Mouse (Mus musculus): Measurements from ENCODE around the gene Stxbp5l. TPM values are rescaled to one million over a fixed set of nuclear protein-coding genes. Genes with fewer than 3 reads are reported as not detected.

The Stxbp5l gene
- total RNA-seq (2018; cell fraction: chromatin; rRNA removed): not detected
- total RNA-seq (2018; cell fraction: cytosol; rRNA removed): not detected
- total RNA-seq (2018; cell fraction: nucleus; rRNA removed): not detected
- not detected in 3 replicates for polyA plus RNA-seq (2018)

DNA sequence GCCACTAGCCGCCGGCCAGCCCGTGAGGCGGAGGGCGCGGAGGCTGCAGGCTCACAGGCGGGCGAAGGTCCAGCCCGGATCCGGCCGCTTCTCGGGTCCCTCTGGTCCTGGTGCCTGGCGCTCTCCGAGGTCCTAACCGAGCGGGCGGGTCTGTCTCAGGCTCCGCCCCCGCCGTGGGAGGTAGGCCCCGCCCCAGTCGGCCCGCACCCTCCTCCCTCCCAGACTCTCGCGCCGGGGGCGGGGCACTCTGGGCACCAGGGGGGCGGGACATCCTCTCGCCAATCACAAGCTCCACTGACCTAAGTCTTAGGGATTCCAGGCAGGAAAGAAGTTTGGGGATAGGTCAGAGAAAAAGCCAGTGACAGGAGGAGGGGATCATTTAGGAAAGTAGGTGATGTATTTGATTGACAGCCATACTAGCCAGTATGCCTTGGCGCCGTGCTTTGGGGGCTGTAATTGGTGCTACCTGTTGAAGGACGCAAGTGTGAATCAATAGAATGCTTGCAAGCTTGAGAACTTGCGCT is at the start of gene Stxbp5l:
Stxbp5l (minus strand) TSS at position 142 of the 524 bp plus-strand sequence.
- H3K4me3 ChIP-seq (ENCODE audit: inconsistent target): no peak within 1 kb of the TSS
- WGBS (ENCODE audit: missing documents): 3% methylated on average over 32 of the region's 33 CpGs

DNA sequence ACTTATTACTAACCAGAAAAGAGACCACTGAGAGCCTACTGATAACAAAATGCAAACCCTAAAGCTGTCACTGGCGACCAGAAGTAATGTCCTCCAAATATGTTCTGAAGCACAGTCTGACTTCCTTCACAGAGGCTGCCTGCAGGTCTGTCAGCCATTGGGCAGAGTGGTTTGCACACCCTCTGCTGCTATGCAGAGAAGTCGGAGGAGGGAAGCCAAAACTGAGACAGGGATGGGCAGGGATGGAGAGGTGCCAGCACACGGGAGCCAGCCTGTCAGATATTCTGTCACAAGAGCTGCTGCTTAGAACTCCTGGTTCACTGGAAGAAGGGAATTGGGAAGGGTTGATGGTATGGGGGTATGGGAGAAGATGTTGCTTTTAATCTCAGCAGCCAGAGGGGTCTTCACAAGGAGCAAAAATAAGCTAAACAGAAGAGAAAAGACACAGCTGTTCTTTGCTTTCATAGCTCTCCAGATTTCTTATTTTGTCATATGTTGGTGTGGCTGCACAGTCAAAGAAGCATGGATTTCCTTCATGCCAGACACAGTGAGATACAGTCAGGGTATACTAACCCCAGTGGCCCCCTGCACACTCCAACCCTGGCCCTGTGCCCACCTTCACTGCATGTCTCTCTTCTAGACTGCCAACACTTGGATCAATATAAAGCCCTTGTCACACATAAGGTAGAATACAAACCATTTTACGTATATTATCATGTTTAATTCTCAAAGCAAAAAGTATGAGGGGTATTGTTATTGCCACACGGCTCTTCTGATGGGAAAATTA is 48.8 kb upstream of the Stxbp5l start:
- Histone ChIP-seq H3K36me3 (ENCODE audit: inconsistent target) (no peaks in the 10 kb centered on the region), H3K79me2 (ENCODE audit: inconsistent target) (no peaks in the 10 kb centered on the region), H3K27ac (no peak overlapping the region), H3K4me3 (ENCODE audit: inconsistent target) (no peak overlapping the region)
- WGBS (ENCODE audit: missing documents): 74% methylated on average over 5 of the region's 5 CpGs

More for the DNA sequence above, at the start of gene Stxbp5l:
- Histone ChIP-seq H3K79me2 (ENCODE audit: inconsistent target) (no peaks in the 10 kb centered on the region), H3K27ac (no peak within 1 kb of the TSS), H3K36me3 (ENCODE audit: inconsistent target) (no peaks in the 10 kb centered on the region)

DNA sequence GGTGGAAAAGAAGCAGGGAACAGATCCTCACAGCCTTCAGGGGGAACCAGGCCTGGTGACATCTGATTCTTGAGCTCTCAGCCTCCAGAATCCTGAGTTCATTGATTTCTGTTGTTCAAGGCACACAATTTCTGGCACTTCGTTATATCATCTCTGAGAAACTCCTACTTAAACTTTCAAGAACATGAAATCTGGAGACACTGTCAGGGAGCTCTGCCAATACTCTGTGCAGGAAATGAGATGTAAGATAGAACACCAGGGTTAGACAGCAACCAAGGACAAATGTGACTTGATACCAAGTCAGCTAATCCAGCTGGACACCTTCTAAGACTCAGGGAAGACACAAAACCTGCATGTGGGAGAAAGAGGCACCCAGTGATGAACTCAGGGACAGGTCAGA is 40.7 kb upstream of the Stxbp5l start:
- H3K27ac ChIP-seq: no peak overlapping the region
- H3K36me3 ChIP-seq (ENCODE audit: inconsistent target): no peaks in the 10 kb centered on the region
- 58% methylated on average over 1 of the region's 1 CpGs for WGBS (ENCODE audit: missing documents)
- no peaks in the 10 kb centered on the region for H3K79me2 ChIP-seq (ENCODE audit: inconsistent target)
- H3K4me3 ChIP-seq (ENCODE audit: inconsistent target): no peak overlapping the region

DNA sequence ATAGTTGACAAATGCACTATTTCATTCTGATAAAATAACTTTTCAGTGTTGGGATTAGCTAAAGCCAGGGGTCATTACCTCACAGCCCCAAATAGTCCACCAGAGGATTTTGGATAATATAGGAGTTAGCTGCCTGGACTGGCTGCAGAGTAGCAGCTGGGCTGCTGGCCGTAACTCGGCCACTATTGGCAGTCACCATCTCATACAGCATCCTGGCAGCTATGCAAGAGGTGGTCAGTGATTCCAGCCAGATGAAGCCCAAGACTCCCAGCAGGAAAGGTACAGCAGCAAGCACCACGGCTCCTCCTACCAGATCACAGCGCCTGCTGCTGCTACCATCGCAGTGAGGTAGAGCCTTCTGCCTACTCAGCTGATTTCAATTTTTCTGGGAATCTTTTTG is 38.1 kb upstream of the Stxbp5l start:
- H3K36me3 ChIP-seq (ENCODE audit: inconsistent target): no peaks in the 10 kb centered on the region
- H3K4me3 ChIP-seq (ENCODE audit: inconsistent target): no peak overlapping the region
- H3K27ac ChIP-seq: no peak overlapping the region
- WGBS (ENCODE audit: missing documents): 88% methylated on average over 5 of the region's 5 CpGs
- no peaks in the 10 kb centered on the region for H3K79me2 ChIP-seq (ENCODE audit: inconsistent target)

DNA sequence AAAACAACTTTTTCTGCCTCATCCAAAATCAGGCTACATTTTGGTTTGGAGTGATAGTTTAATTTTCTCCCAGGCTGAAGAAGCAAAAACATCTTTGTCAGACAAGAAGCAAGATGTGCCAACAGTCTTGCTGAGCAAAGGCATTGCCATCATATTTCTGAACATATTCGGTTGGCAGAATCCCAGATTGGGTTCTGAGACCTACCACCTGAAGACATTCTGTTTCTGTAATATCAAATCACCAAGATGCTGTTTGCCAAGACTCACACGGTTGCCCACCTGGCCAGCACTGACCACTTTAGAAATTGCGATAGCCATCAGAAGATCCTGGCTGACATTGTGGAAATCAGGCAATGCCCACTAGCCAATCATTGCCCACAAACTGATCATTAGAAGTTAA is 37.1 kb upstream of the Stxbp5l start:
- Histone ChIP-seq H3K27ac (no peak overlapping the region), H3K36me3 (ENCODE audit: inconsistent target) (no peaks in the 10 kb centered on the region), H3K4me3 (ENCODE audit: inconsistent target) (no peak overlapping the region), H3K79me2 (ENCODE audit: inconsistent target) (no peaks in the 10 kb centered on the region)
- WGBS (ENCODE audit: missing documents): 94% methylated on average over 3 of the region's 3 CpGs

DNA sequence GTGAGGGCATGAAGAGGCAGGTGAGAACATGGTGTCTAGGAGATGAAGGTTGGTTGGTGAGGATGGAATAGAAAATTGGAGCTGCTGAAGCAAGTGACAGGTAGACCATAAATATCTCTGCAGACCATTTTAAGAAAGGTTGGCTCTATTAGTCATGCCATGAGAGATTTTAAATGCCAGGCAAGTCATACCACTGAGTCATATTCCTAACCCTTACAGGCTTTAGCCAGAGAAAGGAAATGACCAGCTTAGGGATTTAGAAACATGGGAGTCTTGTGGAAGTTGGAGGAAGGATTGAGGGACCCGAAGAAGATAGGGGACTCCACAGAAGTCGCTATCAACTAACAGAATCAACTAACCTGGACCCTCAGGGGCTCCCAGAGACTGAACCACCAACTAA is 35.8 kb upstream of the Stxbp5l start:
- 86% methylated on average over 2 of the region's 2 CpGs for WGBS (ENCODE audit: missing documents)
- Histone ChIP-seq H3K27ac (no peak overlapping the region), H3K79me2 (ENCODE audit: inconsistent target) (no peaks in the 10 kb centered on the region), H3K36me3 (ENCODE audit: inconsistent target) (no peaks in the 10 kb centered on the region), H3K4me3 (ENCODE audit: inconsistent target) (no peak overlapping the region)

DNA sequence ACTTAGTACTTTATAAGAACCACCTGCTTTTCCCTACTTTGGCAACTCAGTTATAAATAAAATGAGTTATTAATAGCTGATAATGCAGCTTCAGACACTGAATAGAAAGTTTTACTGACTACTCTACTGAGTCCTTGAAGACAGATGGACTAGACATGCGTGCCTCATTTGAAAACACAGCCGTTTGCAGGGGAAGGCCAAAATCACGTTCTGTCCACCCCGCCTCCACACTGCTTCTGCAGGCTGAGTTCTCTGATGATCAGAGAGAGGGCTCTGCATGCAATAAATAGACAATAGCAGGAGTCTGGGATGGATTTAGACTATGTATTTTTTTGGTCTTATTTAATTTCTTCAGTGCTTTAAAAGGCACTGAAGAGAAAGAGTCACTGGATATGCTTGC is 20.8 kb upstream of the Stxbp5l start:
- Histone ChIP-seq H3K79me2 (ENCODE audit: inconsistent target) (no peaks in the 10 kb centered on the region), H3K27ac (no peak overlapping the region), H3K36me3 (ENCODE audit: inconsistent target) (no peaks in the 10 kb centered on the region), H3K4me3 (ENCODE audit: inconsistent target) (no peak overlapping the region)
- WGBS (ENCODE audit: missing documents): 82% methylated on average over 4 of the region's 4 CpGs

DNA sequence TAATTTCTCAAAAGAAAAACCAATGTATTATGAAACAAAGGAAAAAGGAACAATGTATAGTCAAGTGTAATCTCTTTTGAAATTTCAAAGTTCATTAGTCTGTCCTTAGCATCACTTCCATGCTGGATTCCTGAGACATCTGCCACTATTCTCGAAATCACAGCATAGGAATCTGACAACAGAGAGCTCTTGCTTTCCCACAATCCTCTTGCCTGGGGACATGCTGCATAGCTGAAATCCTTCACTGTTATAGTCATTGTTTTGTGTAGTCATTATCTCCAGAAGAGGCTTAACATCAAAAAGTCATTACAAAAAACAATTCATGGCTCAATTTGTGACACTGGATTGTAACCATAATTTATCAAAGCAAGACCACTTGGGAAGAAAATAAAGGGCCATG is 20.2 kb upstream of the Stxbp5l start:
- no peak overlapping the region for H3K4me3 ChIP-seq (ENCODE audit: inconsistent target)
- H3K27ac ChIP-seq: no peak overlapping the region
- H3K36me3 ChIP-seq (ENCODE audit: inconsistent target): no peaks in the 10 kb centered on the region
- WGBS (ENCODE audit: missing documents): 50% methylated on average over 1 of the region's 1 CpGs
- H3K79me2 ChIP-seq (ENCODE audit: inconsistent target): no peaks in the 10 kb centered on the region

DNA sequence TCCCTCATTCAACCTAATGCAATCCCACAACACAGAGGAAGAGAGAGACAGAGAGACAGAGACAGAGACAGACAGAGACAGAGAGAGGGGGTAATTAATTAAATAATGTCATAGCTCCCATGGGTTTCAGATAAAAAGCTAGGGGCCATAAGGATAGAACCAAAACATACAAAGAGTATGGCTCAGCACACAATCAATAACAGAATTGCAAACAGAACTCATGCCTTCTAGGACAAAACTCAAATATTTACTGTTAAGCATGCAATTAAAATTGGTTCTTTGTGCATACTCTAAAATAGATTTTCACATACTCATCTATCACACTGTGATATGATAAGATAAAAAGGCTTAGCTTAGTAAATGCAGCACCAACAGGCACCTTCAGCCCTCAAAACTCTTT is 5.2 kb upstream of the Stxbp5l start:
- Histone ChIP-seq H3K27ac (no peak overlapping the region), H3K36me3 (ENCODE audit: inconsistent target) (no peaks in the 10 kb centered on the region)

DNA sequence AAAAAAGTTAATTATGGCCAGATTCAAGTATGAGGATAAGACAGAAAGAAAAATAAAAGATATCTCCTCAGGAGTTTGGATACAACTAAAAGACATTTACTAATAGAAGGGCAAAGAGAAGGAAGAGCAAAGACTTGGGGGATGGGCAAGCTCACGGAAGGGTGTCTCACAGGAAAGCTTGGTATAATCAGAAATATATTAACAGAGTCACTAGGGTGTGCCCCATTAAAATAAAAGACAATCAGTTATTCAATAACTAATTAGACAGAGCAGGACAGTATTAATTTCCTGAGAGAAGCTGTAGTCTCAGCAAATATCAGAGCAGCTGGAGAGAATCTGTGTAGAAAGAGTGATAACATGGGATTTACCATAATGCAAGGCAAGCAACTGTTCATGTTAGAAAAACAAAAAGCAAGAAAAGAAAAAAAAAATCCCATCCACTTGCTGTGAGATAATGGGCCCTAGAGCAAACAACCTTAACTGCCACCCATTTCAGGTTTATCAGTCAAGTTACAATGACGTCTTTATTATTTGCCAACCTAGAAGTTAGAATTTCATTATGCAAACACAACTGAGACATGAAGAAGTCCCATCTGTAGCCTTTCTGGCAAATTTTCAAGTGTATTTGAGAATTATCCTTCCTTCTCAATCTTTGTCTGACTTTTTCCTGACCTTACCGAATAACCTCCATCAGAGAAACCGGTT is 4.6 kb upstream of the Stxbp5l start:
- no peaks in the 10 kb centered on the region for H3K79me2 ChIP-seq (ENCODE audit: inconsistent target)
- H3K36me3 ChIP-seq (ENCODE audit: inconsistent target): no peaks in the 10 kb centered on the region
- H3K4me3 ChIP-seq (ENCODE audit: inconsistent target): no peak overlapping the region
- 80% methylated on average over 4 of the region's 4 CpGs for WGBS (ENCODE audit: missing documents)
- H3K27ac ChIP-seq: no peak overlapping the region

More for the DNA sequence above, 5.2 kb upstream of the Stxbp5l start:
- H3K79me2 ChIP-seq (ENCODE audit: inconsistent target): no peaks in the 10 kb centered on the region
- H3K4me3 ChIP-seq (ENCODE audit: inconsistent target): no peak overlapping the region

DNA sequence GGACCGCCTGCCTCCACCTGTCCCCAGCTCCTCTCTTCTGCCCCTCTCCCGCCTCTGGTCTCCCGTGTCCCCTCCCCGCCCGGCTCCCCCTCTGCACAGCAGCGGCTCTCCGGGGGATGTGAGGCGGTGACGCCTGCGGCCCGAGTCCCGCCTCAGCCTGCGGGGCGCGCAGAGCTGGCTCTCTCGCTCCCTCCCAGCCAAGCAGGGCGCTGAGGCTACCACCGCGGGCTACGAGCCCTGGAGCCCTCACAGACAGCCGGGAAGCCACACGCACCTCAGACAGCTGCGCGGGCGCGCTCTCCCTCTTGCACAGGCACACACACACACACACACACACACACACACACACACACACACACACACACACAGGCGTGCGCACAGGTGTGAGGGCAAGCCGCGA is 393 bp downstream of the Stxbp5l start:
- no peaks in the 10 kb centered on the region for H3K36me3 ChIP-seq (ENCODE audit: inconsistent target)
- no peak overlapping the region for H3K4me3 ChIP-seq (ENCODE audit: inconsistent target)
- no peaks in the 10 kb centered on the region for H3K79me2 ChIP-seq (ENCODE audit: inconsistent target)
- no peak overlapping the region for H3K27ac ChIP-seq
- 3% methylated on average over 15 of the region's 30 CpGs for WGBS (ENCODE audit: missing documents)

DNA sequence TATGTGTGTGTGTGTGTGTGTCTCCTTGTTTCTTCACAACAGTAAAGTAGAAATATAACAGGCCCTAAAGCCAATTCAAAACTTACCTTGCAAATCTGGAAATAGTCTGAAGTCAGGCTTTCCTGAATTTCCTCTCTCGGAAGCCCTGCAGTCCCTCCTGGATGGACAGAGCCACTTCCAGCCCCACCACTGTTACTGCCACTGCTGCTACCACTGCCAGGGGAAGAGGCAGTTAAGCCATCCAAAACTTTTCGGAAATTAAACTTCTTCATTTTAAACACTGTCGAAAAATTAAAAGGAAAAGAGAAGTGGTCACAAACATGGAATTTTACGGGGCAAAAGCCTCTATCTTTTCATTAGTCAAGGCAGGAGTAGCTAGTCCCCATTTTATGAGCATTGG is 1.3 kb downstream of the Stxbp5l start:
- Histone ChIP-seq H3K4me3 (ENCODE audit: inconsistent target) (no peak overlapping the region), H3K79me2 (ENCODE audit: inconsistent target) (no peaks in the 10 kb centered on the region), H3K36me3 (ENCODE audit: inconsistent target) (no peaks in the 10 kb centered on the region), H3K27ac (no peak overlapping the region)
- 28% methylated on average over 4 of the region's 4 CpGs for WGBS (ENCODE audit: missing documents)

DNA sequence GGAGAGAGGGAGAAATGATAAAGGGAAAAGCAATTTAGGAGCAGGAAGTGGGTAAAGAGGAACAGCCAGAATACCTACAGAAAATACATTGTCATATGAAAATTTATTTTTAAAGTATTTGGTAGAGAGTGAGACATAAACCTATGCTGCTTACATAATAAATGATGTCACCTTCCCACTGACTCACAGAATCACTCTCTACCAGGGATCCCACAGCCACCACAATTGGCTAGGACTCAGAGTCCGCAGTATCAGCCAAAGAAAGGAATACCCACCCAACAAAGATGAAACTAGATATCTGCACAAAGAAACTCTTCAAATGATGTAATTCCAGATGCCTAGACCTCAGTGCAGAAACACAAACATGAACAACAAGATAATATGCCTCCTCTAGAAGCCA is 12.0 kb downstream of the Stxbp5l start:
- H3K79me2 ChIP-seq (ENCODE audit: inconsistent target): no peaks in the 10 kb centered on the region
- H3K36me3 ChIP-seq (ENCODE audit: inconsistent target): no peaks in the 10 kb centered on the region
- H3K4me3 ChIP-seq (ENCODE audit: inconsistent target): no peak overlapping the region
- H3K27ac ChIP-seq: no peak overlapping the region
- WGBS (ENCODE audit: missing documents): 83% methylated on average over 1 of the region's 1 CpGs

DNA sequence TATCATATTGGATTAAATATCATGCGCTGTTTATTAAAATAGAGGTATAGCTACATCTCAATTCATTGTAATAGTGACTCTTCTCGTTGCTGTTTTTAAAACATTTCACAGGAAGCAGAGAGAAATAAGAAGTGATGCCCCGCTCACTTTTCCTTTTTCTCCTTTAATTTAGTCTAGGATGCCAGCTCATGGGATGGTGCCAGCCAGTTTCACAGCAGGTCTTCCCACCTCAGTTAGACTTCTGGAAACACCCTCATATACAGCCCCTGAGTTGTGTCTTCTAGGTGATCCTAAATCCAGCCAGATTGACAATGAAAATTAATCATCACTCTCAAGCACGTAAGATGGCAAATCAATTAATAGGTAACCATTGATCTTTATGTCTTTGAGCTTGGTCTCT is 17.3 kb downstream of the Stxbp5l start:
- no peaks in the 10 kb centered on the region for H3K79me2 ChIP-seq (ENCODE audit: inconsistent target)
- 89% methylated on average over 4 of the region's 4 CpGs for WGBS (ENCODE audit: missing documents)

DNA sequence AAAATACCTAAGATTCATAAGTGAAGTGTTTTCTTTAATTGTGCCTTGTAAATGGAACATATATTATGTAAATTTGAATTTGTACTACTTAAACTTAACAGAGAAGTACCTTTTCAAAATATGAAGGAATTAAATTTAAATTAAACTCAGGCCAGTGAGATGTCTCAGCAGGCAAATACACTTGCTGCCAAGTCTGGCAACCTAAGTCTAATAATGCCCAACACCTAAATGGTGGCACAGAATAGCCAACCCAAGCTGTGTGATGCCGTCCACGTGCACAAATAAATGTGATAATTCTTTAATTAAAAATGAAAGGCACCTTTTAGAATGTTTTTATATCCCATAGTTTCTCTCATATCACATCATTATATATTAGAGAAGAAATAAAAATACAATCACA is 20.8 kb downstream of the Stxbp5l start:
- 72% methylated on average over 2 of the region's 2 CpGs for WGBS (ENCODE audit: missing documents)
- Histone ChIP-seq H3K27ac (no peak overlapping the region), H3K4me3 (ENCODE audit: inconsistent target) (no peak overlapping the region), H3K36me3 (ENCODE audit: inconsistent target) (no peaks in the 10 kb centered on the region), H3K79me2 (ENCODE audit: inconsistent target) (no peaks in the 10 kb centered on the region)

More for the DNA sequence above, 17.3 kb downstream of the Stxbp5l start:
- Histone ChIP-seq H3K4me3 (ENCODE audit: inconsistent target) (no peak overlapping the region), H3K27ac (no peak overlapping the region), H3K36me3 (ENCODE audit: inconsistent target) (no peaks in the 10 kb centered on the region)
